Mouse (Mus musculus): ENCODE measurements at regions not wholly inside any gene's neighbourhood (a gene's known extent, or its start where the extent isn't known, plus 50 kb on each side); places are given as distances from the start of the nearest gene placed in this dataset.

GRCm38 (mm10) chrX:136321692-136322091, 51.6 kb downstream of the Bex3 start:
- DNase-seq: peak; percentile 62

GRCm38 (mm10) chrX:136365809-136366208, 95.8 kb downstream of the Bex3 start:
- DNase-seq: no peak

Measured in heart, postnatal 4 days (tissue).